Mouse (Mus musculus): ENCODE measurements around the gene Gdap1l1. TPM values are rescaled to one million over a fixed set of nuclear protein-coding genes. Genes with fewer than 3 reads are reported as not detected.
"Not testable (repeated sequence)": the region's sequence is repeated elsewhere in the genome, so short reads cannot be mapped to it uniquely, and the experiment has no call there.

The Gdap1l1 gene
- polyA plus RNA-seq, 1 experiment from 2014 or later = 0.64 TPM

- H3K9me3 ChIP-seq (replicated peaks; ENCODE audit: control insufficient read depth, low read length) = no peaks in the 10 kb centered on the region
- H3K4me3 ChIP-seq (ENCODE audit: low read depth, low read length) = no peak overlapping the region
- no peaks in the 10 kb centered on the region for H3K27me3 ChIP-seq (ENCODE audit: control insufficient read depth, insufficient read depth, low read length)
- 0 out of 2 replicates have a peak, but pooled peaks cover 4% of the 10 kb centered on the region for H3K36me3 ChIP-seq (ENCODE audit: control insufficient read depth, insufficient read depth, low read length)
- WGBS (ENCODE audit: insufficient replicate concordance) = 8% methylated on average over 8 of the region's 8 CpGs
- ATAC-seq (replicated peaks; ENCODE audit: insufficient number of reproducible peaks, low FRiP score, low TSS enrichment) = no peak
- no peak overlapping the region for H3K27ac ChIP-seq (ENCODE audit: low read depth, low read length)
- no peak overlapping the region for H3K4me2 ChIP-seq
- peaks cover 18% of the 10 kb centered on the region for H3K4me1 ChIP-seq (ENCODE audit: control insufficient read depth, insufficient read depth, low read length)
- H3K9ac ChIP-seq (ENCODE audit: low read depth, low read length) = no peak overlapping the region
These were observed 37.1 kb upstream of the Gdap1l1 start for GRCm38 (mm10) chr2:163401221-163401620.

DNA sequence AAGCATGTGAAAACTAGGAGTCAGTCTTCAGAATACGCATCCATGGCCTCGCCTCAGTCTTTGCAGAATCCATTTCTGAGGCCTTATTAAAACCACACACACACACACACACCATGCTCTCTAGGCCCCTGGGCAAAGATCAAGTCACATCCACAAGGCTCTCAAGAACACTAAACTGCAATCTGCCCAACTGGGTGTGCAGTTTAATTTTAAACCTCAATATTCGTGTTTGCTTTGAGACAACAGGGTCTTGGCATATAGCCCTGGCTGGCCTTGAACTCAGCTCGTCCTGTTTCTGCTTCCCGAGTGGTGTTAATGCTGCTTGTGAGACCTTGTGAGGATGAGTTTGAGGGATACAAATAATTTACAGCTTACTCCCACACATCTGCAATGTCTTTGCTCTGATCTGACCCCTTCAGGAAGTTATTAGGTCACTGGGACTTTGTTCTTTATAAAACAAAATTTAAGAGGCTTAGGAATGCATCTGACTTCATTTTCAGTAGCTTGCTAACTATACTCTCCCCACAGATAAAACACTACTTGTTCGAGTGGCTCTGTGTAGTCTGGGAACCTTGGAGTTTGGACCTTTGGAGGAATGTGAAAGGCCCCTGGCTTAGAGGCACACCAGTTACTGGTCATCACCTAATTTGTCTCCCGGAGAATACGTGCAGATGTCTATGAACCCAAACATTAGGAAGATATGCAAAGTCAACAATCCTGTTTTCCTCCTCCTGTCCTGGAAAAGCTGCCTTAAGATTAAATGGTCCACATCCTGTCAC, 34.0 kb upstream of the Gdap1l1 start:
- Histone ChIP-seq H3K9ac (ENCODE audit: low read depth, low read length) (no peak overlapping the region), H3K9me3 (replicated peaks; ENCODE audit: control insufficient read depth, low read length) (no peaks in the 10 kb centered on the region), H3K4me1 (ENCODE audit: control insufficient read depth, insufficient read depth, low read length) (peaks cover 5% of the 10 kb centered on the region), H3K27ac (ENCODE audit: low read depth, low read length) (no peak overlapping the region), H3K4me2 (no peak overlapping the region), H3K27me3 (ENCODE audit: control insufficient read depth, insufficient read depth, low read length) (no peaks in the 10 kb centered on the region), H3K36me3 (ENCODE audit: control insufficient read depth, insufficient read depth, low read length) (peaks cover 12% of the 10 kb centered on the region), H3K4me3 (ENCODE audit: low read depth, low read length) (no peak overlapping the region)
- WGBS (ENCODE audit: insufficient replicate concordance) = 71% methylated on average over 8 of the region's 8 CpGs
- no peak for ATAC-seq (replicated peaks; ENCODE audit: insufficient number of reproducible peaks, low FRiP score, low TSS enrichment)

DNA sequence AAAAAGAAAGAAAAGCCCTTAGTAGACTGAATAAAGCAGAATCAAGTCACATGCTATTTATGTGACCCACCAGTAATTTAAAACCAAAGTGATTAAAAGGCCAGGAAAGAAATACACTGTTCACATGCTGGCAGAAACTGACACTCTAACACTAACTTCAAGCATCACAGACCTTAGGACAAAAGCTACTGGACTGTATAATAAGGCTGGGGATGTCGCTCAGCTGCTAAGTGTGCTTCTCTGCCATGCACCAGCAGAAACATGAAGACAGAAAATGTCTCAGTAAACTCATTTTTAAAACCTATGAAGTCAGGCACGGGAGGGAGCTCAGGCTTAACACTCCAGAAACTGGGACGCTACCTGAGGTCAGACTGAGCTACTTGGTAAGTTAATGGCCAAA, 28.1 kb upstream of the Gdap1l1 start:
- no peak overlapping the region for H3K27ac ChIP-seq (ENCODE audit: low read depth, low read length)
- H3K27me3 ChIP-seq (ENCODE audit: control insufficient read depth, insufficient read depth, low read length) = no peaks in the 10 kb centered on the region
- 91% methylated on average over 3 of the region's 3 CpGs for WGBS (ENCODE audit: insufficient replicate concordance)
- no peaks in the 10 kb centered on the region for H3K9me3 ChIP-seq (replicated peaks; ENCODE audit: control insufficient read depth, low read length)
- no peaks in the 10 kb centered on the region for H3K4me1 ChIP-seq (ENCODE audit: control insufficient read depth, insufficient read depth, low read length)
- ATAC-seq (replicated peaks; ENCODE audit: insufficient number of reproducible peaks, low FRiP score, low TSS enrichment) = no peak
- no peak overlapping the region for H3K4me3 ChIP-seq (ENCODE audit: low read depth, low read length)
- H3K4me2 ChIP-seq = no peak overlapping the region
- H3K36me3 ChIP-seq (ENCODE audit: control insufficient read depth, insufficient read depth, low read length) = peaks cover 18% of the 10 kb centered on the region
- H3K9ac ChIP-seq (ENCODE audit: low read depth, low read length) = no peak overlapping the region

DNA sequence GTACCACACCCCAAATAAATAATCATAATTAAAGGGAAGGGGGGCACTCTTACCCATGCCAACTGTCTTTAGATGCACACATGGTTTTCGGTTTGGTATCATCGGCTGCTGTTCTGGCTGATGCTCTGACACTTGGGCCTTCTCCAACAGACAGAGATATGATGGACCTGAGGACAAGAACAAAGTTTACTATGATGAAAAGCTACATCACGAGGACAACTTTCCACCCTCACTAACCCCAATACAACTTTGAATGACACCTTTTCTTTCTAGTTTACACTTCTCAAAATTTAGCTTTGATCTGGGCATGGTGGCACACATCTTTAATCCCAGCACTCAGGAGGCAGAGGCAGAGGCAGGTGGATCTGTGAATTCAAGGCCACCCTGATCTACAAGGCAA, 26.9 kb upstream of the Gdap1l1 start:
- not testable (repeated sequence) for H3K27me3 ChIP-seq (ENCODE audit: control insufficient read depth, insufficient read depth, low read length); H3K9ac ChIP-seq (ENCODE audit: low read depth, low read length); H3K4me1 ChIP-seq (ENCODE audit: control insufficient read depth, insufficient read depth, low read length); H3K4me2 ChIP-seq; H3K27ac ChIP-seq (ENCODE audit: low read depth, low read length); ATAC-seq (replicated peaks; ENCODE audit: insufficient number of reproducible peaks, low FRiP score, low TSS enrichment); H3K9me3 ChIP-seq (replicated peaks; ENCODE audit: control insufficient read depth, low read length); H3K4me3 ChIP-seq (ENCODE audit: low read depth, low read length)
- peaks cover 14% of the 10 kb centered on the region for H3K36me3 ChIP-seq (ENCODE audit: control insufficient read depth, insufficient read depth, low read length)
- 84% methylated on average over 3 of the region's 3 CpGs for WGBS (ENCODE audit: insufficient replicate concordance)

DNA sequence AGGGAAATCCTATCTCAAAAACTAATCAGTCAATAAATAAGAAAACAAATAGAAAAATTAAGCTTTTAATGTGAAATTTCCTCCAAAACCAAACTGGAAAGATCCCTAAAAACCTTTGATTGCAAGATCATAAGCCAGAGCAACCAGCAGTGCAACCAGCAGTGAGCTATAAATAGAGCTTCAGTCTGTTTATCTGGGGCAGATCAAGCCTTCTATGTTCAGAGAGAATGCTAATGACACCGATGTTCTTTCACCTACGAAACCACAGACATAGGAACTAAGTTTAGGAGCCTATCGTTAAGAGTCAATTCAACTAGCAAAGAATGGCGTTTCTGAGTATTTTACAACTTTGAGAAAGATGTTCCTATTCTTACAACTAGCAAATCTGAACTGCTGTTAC, 26.4 kb upstream of the Gdap1l1 start:
- 64% methylated on average over 4 of the region's 4 CpGs for WGBS (ENCODE audit: insufficient replicate concordance)
- H3K4me2 ChIP-seq = no peak overlapping the region
- H3K27ac ChIP-seq (ENCODE audit: low read depth, low read length) = no peak overlapping the region
- H3K4me1 ChIP-seq (ENCODE audit: control insufficient read depth, insufficient read depth, low read length) = no peaks in the 10 kb centered on the region
- no peak for ATAC-seq (replicated peaks; ENCODE audit: insufficient number of reproducible peaks, low FRiP score, low TSS enrichment)
- no peak overlapping the region for H3K4me3 ChIP-seq (ENCODE audit: low read depth, low read length)
- H3K36me3 ChIP-seq (ENCODE audit: control insufficient read depth, insufficient read depth, low read length) = peaks cover 14% of the 10 kb centered on the region
- H3K27me3 ChIP-seq (ENCODE audit: control insufficient read depth, insufficient read depth, low read length) = no peaks in the 10 kb centered on the region
- no peaks in the 10 kb centered on the region for H3K9me3 ChIP-seq (replicated peaks; ENCODE audit: control insufficient read depth, low read length)
- H3K9ac ChIP-seq (ENCODE audit: low read depth, low read length) = no peak overlapping the region

DNA sequence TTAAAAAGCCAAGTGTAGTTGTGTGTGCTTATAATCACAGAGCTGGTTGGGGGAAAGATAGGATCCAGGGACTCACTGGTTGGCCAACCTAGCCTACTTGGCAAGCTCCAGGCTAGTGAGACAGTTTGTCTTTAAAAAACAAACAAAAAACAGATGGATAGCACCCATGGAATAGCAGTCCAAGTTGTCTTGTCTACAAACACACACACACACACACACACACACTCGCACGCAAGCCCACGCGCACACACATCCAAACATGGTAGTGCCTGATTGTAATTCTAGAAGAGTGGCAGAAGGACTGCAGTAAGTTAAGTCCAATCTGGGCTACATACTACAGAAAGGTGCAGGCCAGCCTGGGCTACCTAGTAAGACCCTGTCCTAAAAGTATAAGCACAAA, 25.9 kb upstream of the Gdap1l1 start:
- peaks cover 10% of the 10 kb centered on the region for H3K36me3 ChIP-seq (ENCODE audit: control insufficient read depth, insufficient read depth, low read length)
- no peaks in the 10 kb centered on the region for H3K9me3 ChIP-seq (replicated peaks; ENCODE audit: control insufficient read depth, low read length)
- no peak for ATAC-seq (replicated peaks; ENCODE audit: insufficient number of reproducible peaks, low FRiP score, low TSS enrichment)
- H3K27ac ChIP-seq (ENCODE audit: low read depth, low read length) = no peak overlapping the region
- WGBS (ENCODE audit: insufficient replicate concordance) = 94% methylated on average over 4 of the region's 4 CpGs
- no peak overlapping the region for H3K9ac ChIP-seq (ENCODE audit: low read depth, low read length)
- H3K4me1 ChIP-seq (ENCODE audit: control insufficient read depth, insufficient read depth, low read length) = no peaks in the 10 kb centered on the region
- H3K4me3 ChIP-seq (ENCODE audit: low read depth, low read length) = no peak overlapping the region
- H3K27me3 ChIP-seq (ENCODE audit: control insufficient read depth, insufficient read depth, low read length) = no peaks in the 10 kb centered on the region
- no peak overlapping the region for H3K4me2 ChIP-seq

DNA sequence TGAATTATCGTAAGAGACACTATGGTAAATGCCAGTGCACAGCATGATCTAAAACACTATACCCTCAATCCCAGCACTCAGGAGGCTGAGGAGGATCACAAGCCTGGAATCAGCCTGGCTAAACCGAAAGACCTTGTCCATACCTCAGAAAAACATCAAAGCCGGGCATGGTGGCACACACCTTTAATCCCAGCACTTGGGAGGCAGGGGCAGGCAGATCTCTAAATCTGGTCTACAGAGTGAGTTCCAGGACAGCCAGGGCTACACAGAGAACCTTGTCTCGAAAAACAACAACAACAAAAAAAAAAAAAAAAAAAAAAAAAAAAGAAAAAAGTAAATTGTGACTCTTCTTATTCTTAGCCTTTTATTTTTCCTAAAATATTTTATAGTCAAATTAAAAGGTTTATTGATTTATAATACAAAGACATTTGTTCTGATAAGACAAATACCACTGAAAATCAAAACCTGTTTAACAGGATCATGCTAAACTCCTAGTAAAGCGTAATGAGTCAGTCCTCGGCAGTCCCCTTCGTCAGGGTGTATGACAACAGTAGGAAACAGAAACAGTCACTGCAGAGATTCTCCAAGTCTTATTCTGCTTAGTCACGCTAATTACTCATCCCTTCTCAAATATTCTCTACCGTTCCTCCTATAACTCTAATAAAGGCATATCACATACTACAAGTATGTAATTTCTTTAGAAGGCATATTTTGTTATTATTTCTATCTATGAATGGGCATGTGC, 25.3 kb upstream of the Gdap1l1 start:
- Histone ChIP-seq H3K4me2 (no peak overlapping the region), H3K9ac (ENCODE audit: low read depth, low read length) (no peak overlapping the region), H3K36me3 (ENCODE audit: control insufficient read depth, insufficient read depth, low read length) (peaks cover 9% of the 10 kb centered on the region; the same call in 1 of the 2 replicates), H3K9me3 (replicated peaks; ENCODE audit: control insufficient read depth, low read length) (no peaks in the 10 kb centered on the region), H3K27ac (ENCODE audit: low read depth, low read length) (no peak overlapping the region), H3K27me3 (ENCODE audit: control insufficient read depth, insufficient read depth, low read length) (no peaks in the 10 kb centered on the region), H3K4me1 (ENCODE audit: control insufficient read depth, insufficient read depth, low read length) (peaks cover 5% of the 10 kb centered on the region), H3K4me3 (ENCODE audit: low read depth, low read length) (no peak overlapping the region)
- ATAC-seq (replicated peaks; ENCODE audit: insufficient number of reproducible peaks, low FRiP score, low TSS enrichment) = no peak
- WGBS (ENCODE audit: insufficient replicate concordance) = 92% methylated on average over 9 of the region's 9 CpGs

DNA sequence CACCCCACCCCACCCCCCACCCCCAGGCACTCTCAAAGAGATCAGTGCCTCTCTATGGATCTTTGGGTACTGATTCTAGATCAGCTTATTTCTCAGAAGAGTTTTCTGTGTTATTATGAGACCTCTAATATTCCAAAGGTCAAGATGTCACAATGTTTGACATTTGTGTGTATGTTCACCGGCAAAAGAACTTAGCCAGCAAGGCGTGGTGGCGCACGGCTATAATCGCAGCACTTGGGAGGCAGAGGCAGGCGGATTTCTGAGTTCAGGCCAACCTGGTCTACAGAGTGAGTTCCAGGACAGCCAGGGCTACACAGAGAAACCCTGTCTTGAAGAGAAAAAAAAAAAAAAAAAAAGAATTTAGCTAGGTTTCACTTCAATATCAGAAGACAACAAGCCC, 21.2 kb upstream of the Gdap1l1 start:
- Histone ChIP-seq H3K9me3 (replicated peaks; ENCODE audit: control insufficient read depth, low read length) (no peaks in the 10 kb centered on the region), H3K4me3 (ENCODE audit: low read depth, low read length) (no peak overlapping the region), H3K36me3 (ENCODE audit: control insufficient read depth, insufficient read depth, low read length) (no peaks in the 10 kb centered on the region), H3K27me3 (ENCODE audit: control insufficient read depth, insufficient read depth, low read length) (no peaks in the 10 kb centered on the region), H3K4me2 (no peak overlapping the region), H3K4me1 (ENCODE audit: control insufficient read depth, insufficient read depth, low read length) (peaks cover 13% of the 10 kb centered on the region), H3K9ac (ENCODE audit: low read depth, low read length) (no peak overlapping the region), H3K27ac (ENCODE audit: low read depth, low read length) (no peak overlapping the region)
- WGBS (ENCODE audit: insufficient replicate concordance) = 90% methylated on average over 6 of the region's 6 CpGs
- no peak for ATAC-seq (replicated peaks; ENCODE audit: insufficient number of reproducible peaks, low FRiP score, low TSS enrichment)

All from heart, embryonic 11.5 days (tissue).